Mouse (Mus musculus): ENCODE results near the gene Ccdc187. TPM values are rescaled to one million over a fixed set of nuclear protein-coding genes. Genes with fewer than 3 reads are reported as not detected.

The Ccdc187 gene
- total RNA-seq, 2 experiments from 2014 or later: 0.05 to 0.13 TPM

- DNase-seq: peak; percentile 33 to 41
Measured at GRCm38 (mm10) chr2:26316576-26317246, 22.4 kb upstream of the Ccdc187 start.

- DNase-seq: peak; percentile 59 to 72
Measured at GRCm38 (mm10) chr2:26315925-26316311, 21.6 kb upstream of the Ccdc187 start.

DNA sequence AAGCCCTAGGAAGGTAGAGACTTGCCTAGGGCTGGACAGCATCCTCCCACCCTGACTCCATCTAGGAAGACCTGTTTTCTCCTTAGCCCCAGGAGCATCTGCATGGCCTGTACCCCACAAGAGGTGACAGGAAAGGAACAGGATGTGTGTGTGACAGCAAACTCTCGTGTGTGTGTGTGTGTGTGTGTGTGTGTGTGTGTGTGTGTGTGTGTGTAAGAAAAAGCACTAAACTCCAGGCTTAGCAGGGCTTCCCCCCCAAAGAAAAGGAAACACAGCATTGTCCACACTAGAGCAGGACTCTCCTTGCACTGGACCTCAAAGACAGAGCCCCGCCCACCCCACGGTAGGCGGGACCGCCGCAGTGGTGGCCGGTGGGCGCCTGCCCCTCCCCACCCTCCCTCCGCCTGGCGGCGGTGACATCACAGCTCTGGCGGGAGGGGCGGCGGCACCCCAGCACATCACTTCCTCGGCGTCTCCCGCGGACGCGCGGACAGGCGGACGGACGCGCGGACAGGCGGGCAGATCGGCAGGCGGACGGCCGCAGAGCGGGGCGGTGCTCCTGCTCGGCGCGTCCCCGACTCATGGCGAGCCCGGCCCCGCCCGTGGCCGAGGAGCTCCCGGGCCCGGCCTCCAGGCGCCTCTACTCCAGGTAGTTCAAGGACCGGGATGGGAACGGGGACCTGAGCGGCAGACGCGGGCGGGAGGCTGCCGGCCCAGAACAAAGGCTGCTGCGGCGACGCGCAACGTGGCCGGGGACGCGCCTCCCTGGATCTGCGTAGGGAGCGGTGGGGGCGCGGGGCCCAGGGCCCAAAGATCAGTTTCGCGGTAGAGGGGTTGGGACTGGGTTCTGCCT is 20.9 kb upstream of the Ccdc187 start, which contains the start of gene Gpsm1:
Gpsm1 (plus strand) TSS at position 444 of the 853 bp plus-strand sequence.
- DNase-seq: peak; percentile 88 to 92

DNA sequence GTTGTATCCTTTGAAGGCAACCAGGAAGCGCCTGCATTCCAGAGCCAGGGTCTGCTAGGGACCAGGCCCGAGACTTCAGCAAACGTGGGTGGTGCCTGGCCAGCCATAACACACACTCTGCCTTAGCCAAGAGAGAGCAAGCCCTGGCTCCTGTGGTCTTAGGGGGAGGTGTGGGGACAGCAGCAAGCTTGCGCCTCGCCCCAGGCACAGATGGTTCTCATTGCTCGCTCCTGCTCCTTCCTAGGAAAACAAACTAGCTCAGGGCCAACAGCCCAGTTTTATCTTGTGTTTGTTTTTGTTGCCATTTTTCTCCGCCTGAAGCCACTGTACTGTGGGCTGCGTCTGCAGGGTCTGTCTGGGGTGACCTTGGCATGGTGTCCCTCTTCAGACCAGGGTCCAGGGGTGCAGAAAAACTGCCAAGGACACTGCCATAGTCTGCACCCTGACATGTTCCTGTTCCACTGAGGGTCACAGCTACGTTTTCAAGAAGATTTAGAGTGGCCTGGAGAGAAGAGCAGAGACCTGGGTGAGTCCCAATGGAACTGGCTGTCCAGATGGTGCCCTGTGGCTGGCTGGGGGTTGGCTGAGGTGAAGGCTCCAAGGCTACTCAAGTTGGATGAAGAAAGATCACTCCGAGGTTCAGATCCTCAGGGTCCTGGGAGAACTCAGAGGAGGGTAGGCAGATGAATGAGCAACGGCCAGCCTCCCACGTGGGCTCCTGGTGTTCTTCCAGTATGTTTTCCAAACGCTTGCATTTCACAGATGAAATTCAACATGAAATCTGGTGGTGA is 20.1 kb upstream of the Ccdc187 start:
- DNase-seq: peak; percentile 70 to 87

GRCm38 (mm10) chr2:26313394-26313793 is 19.0 kb upstream of the Ccdc187 start:
- DNase-seq: no peak

DNA sequence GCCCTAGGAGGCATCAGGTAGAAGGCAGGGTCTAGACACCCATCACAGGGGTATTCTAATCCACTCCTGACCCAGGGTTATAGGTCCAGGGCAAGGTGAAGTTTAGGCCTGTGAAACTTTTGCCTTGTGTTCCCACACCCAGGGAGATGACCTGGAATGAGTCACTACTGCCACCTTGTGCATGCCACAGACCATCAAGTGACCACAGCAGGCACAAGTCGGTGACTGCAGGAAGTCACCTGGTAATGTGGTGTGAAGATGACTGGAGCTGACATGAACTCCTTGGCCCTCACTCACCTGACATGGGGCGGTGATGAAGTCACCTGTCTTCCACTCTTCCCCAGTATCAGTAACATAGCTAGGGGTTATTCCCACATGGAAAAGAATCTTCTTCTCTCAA is 18.5 kb upstream of the Ccdc187 start:
- DNase-seq: peak in 1 of 2 experiments; percentile 6

GRCm38 (mm10) chr2:26311936-26312335 is 17.6 kb upstream of the Ccdc187 start:
- no peak for DNase-seq

GRCm38 (mm10) chr2:26309739-26310138 is 15.4 kb upstream of the Ccdc187 start:
- peak in 1 of 2 experiments; percentile 20 for DNase-seq

DNA sequence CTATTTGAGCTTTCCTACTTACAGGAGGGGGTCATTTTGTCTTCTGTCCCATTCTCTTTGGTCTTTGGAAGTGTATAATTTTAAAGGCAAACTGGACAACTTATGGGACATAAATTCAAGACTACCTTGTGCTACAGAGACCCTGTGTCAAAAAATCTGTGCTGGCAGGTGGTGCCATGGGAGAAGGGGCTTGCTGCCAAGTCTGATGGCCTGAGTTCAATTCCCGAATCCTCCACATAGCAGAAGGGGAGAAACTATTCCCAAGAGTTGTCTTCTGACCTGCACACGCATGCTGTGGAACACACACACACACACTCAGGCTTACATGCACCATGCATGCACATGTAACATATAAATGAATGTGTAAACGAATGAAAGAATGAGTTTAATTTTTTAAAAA is 12.3 kb upstream of the Ccdc187 start:
- no peak for DNase-seq

GRCm38 (mm10) chr2:26305555-26305954 is 11.2 kb upstream of the Ccdc187 start:
- no peak for DNase-seq

GRCm38 (mm10) chr2:26304711-26305110 is 10.4 kb upstream of the Ccdc187 start:
- DNase-seq: no peak

- DNase-seq: no peak
Measured at GRCm38 (mm10) chr2:26302005-26302503, 7.7 kb upstream of the Ccdc187 start.

DNA sequence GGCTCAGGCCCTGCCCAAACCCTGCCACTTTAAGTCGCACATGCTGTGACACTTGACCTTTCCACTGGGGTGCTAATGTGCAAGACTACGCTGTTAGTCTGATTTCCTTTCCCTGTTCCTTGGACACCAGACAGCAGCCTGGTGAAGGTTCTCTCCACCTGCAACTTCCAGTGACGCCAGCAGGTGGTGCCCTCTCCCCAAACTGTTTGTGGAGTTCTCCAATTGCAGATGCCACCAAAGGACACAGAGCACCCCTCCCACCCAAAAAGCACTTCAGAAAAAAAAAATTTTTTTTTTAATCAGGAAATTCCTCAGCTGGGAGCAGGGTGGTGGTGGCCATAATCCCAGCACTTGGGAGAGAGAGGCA is 6.4 kb upstream of the Ccdc187 start:
- peak; percentile 84 to 94 for DNase-seq

- DNase-seq: no peak
Measured at GRCm38 (mm10) chr2:26300161-26300807, 5.9 kb upstream of the Ccdc187 start.

- DNase-seq: no peak
Measured at GRCm38 (mm10) chr2:26299336-26299735, 5.0 kb upstream of the Ccdc187 start.

DNA sequence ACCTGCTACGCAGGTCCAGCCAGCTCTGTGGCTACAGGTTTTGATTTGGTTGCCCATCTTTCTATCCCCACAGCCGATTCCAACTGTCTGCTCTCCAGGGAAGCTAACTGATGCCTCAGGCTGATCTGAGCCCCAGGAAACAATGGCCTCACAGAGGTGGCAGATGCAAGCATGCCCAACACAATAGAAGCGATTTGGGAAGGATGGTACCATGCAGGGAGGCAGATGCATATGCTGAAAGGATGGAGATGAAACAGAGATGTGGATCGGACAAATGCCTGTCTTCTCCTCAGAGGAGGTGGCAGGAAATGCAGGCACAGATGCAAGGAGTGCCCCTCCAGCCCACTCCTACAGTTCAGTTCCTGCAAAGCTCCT is 4.5 kb upstream of the Ccdc187 start:
- DNase-seq: no peak

DNA sequence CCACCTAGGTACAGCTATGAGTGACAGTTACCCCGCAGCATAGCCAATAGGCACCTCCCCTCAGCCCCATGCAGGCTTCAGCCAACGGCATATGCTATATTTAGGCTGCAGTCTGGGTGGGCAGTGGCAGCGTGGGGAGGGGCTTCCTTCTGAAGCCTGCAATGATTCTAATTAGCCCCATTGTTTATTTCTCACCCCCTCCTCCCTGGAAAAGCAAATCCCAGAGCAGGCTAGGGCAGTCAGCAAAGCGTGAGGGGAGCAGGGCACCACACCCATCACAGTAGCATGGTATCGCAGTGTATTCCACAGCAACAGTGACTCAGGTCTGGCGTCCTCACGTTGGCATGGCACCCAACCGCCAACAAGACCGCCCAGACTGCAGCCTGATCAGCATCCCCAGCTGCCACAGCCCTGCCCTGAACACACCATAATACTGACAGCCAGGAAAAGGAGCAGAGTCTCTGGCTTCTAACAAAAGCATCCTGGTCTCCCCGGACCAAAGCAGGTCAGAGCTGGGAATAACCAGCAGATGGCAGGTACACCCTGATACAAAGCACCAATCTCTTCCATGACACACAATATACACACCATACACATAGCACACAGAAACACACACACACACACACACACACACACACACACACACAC is 4.0 kb upstream of the Ccdc187 start:
- no peak for DNase-seq

- no peak for DNase-seq
Measured at GRCm38 (mm10) chr2:26296606-26297195, 2.3 kb upstream of the Ccdc187 start.

- DNase-seq: no peak
Measured at GRCm38 (mm10) chr2:26290133-26290532, 4.2 kb downstream of the Ccdc187 start.

DNA sequence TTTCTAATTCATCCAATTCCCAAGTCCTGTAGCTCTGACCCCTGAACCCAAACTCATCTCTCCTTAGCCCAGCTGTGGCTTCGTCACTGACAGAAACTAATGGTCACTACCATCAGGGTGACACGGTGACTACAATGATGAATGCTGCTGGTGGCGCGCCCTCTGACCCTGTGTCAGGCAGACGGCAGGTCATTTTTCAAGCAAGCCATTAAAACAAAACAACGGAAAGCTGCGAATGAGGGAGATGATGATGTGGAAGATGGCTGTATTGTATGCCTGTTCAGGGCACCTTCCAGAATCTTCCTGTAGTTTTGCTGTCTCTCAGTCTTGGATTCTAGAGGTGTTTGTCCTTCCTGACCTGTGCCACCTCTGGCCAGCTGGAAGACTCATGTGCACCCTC is 8.0 kb downstream of the Ccdc187 start:
- DNase-seq: no peak

GRCm38 (mm10) chr2:26285804-26286203 is 8.6 kb downstream of the Ccdc187 start:
- no peak for DNase-seq

All from heart, adult 18-20 months (tissue).